Mouse (Mus musculus) embryonic fibroblast, embryonic 13.5 days (primary cell): ENCODE results near the gene Zc3hav1.

Experiments
- CTCF ChIP-seq: IDR thresholded peaks from 2 replicates; pipeline ENCODE4 v1.5.1; 2011; ENCODE audit warnings: mild to moderate bottlenecking, control low read depth, low read length, moderate library complexity, borderline replicate concordance; ENCODE audit not compliant: insufficient read depth
- POLR2A ChIP-seq: IDR thresholded peaks from 2 replicates; pipeline ENCODE4 v1.6.1; 2011; ENCODE audit warnings: low read depth, mild to moderate bottlenecking, control low read depth, low read length, moderate library complexity

DNA sequence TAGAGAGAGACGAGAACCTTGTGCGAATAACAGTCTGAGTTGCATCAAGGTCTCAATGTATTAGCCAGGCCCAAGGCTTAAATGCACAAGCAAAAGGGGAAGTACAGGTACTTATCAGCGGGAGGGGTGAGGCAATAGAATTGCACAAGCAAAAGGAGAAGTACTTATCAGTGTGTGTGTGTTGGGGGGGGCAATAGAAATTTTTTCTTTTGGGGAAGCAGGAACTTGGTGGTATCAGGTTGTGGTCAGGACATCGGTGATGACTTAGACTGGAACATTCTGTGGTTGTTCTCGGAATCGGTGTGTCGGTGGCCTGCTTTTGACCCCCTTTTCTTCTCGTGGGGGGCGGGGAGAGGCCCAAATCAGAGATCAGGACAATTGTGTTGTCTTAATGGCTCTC is 33.8 kb downstream of the Zc3hav1 start:
- TF ChIP-seq POLR2A (no peak), CTCF (no peak)
